ENCODE assay signal across 21 mouse cellular contexts in genomic region chr6:143030521-143030920, GRCm38 (mm10).
A peak's percentile ranks its signal among the peaks of the same experiment; 100 is the strongest.
DNase-seq lines count a peak whose midpoint lies in the region; ATAC-seq and TF ChIP-seq lines count a peak whose summit lies in the region.
"Had no signal": no experiment of that assay in that cellular context is flagged by ENCODE, and none has a peak within 500 bp of the region (broad histone marks: within the 10 kb centered on the region; RNA-seq: fewer than 3 reads in every experiment).

No protein-coding gene starts in this region.

- no peak overlapping the region for H3K9ac ChIP-seq in midbrain, embryonic 11.5 days (ENCODE audit: low read length)
- H3K9ac ChIP-seq in midbrain, postnatal 0 days (replicated peaks; ENCODE audit: low read length, poor library complexity, severe bottlenecking) = no peak overlapping the region

- TF ChIP-seq CTCF in midbrain, postnatal 0 days (IDR thresholded peaks at IDR 0.05) = no peak

- no peaks in the 10 kb centered on the region for H3K9me3 ChIP-seq in midbrain, embryonic 11.5 days (ENCODE audit: control insufficient read depth, low read length)
- H3K9me3 ChIP-seq in midbrain, postnatal 0 days (ENCODE audit: low read length) = no peaks in the 10 kb centered on the region
- H3K9me3 ChIP-seq: G1E had no signal

- H3K4me2 ChIP-seq in midbrain, embryonic 11.5 days = no peak overlapping the region
- no peak overlapping the region for H3K4me2 ChIP-seq in midbrain, postnatal 0 days (ENCODE audit: low read depth, low read length, poor library complexity, severe bottlenecking)

- no peak overlapping the region for H3K27ac ChIP-seq in midbrain, embryonic 11.5 days (ENCODE audit: low read depth, low read length)
- H3K27ac ChIP-seq in midbrain, postnatal 0 days (ENCODE audit: low read depth, low read length) = no peak overlapping the region

- H3K27me3 ChIP-seq in midbrain, embryonic 11.5 days (ENCODE audit: control insufficient read depth, insufficient read depth, low read length) = no peaks in the 10 kb centered on the region
- H3K27me3 ChIP-seq in midbrain, postnatal 0 days (ENCODE audit: insufficient read depth, low read length) = no peaks in the 10 kb centered on the region
- H3K27me3 ChIP-seq: CH12.LX, Patski had no signal

- no peak overlapping the region for H3K4me3 ChIP-seq in midbrain, embryonic 11.5 days (ENCODE audit: low read depth, low read length)
- H3K4me3 ChIP-seq in midbrain, postnatal 0 days (ENCODE audit: low read depth, low read length) = no peak overlapping the region

- WGBS in midbrain, embryonic 11.5 days = 93% methylated on average over 5 of the region's 5 CpGs
- 97% methylated on average over 5 of the region's 5 CpGs for WGBS in midbrain, postnatal 0 days

- DNase-seq in heart, adult 11 months = peak; percentile 59
- DNase-seq in heart, postnatal 25 days (ENCODE audit: low spot score) = no peak
- peak; percentile 0 for DNase-seq in heart, postnatal 4 days
- DNase-seq in heart, postnatal 10 days = no peak
- peak; percentile 62 for DNase-seq in midbrain, embryonic 11.5 days (ENCODE audit: low spot score, missing footprints)
- no peak for DNase-seq in midbrain, postnatal 0 days (ENCODE audit: low spot score)
- DNase-seq: adrenal gland, adult 2 months; adrenal gland, adult 8-10 months; adrenal gland, postnatal 10 days; adrenal gland, postnatal 14 days; adrenal gland, postnatal 25 days; adrenal gland, postnatal 36 days; B cell, adult 2 months; cerebellum, adult 11 months; cerebellum, adult 11-12 months; cerebellum, adult 18-20 months had no signal

- no peaks in the 10 kb centered on the region for H3K4me1 ChIP-seq in midbrain, embryonic 11.5 days (ENCODE audit: control insufficient read depth, insufficient read depth, low read length)
- no peaks in the 10 kb centered on the region for H3K4me1 ChIP-seq in midbrain, postnatal 0 days (ENCODE audit: insufficient read depth, low read length)

- intact Hi-C loops in heart, postnatal 25 days (cut with DNase I) = no loop called here
- intact Hi-C loops in heart, postnatal 10 days (cut with DNase I) = no loop called here

- ATAC-seq in midbrain, embryonic 11.5 days (ENCODE audit: low FRiP score) = no peak
- ATAC-seq in midbrain, postnatal 0 days (ENCODE audit: low FRiP score) = no peak
- ATAC-seq: activated CD4-positive, CD25-positive, alpha-beta regulatory T cell, adult 4 months; CD4-positive, CD25-positive, alpha-beta regulatory T cell, adult 4 months; Patski had no signal

- H3K36me3 ChIP-seq in midbrain, embryonic 11.5 days (ENCODE audit: control insufficient read depth, insufficient read depth, low read length) = peaks cover 10% of the 10 kb centered on the region
- H3K36me3 ChIP-seq in midbrain, postnatal 0 days (ENCODE audit: insufficient read depth, low read length) = peaks cover 50% of the 10 kb centered on the region

Comparison
In these comparisons a context has a peak if more than half of its experiments do, and no peak if none do; other contexts are left out.
1. DNase-seq: peak in heart, adult 11 months (single experiment), heart, postnatal 4 days (single experiment) and midbrain, embryonic 11.5 days (single experiment); none in heart, postnatal 25 days (single experiment), heart, postnatal 10 days (0 of 2) and midbrain, postnatal 0 days (single experiment).